ENCODE assay signal across 8 mouse cellular contexts in the genomic region with DNA sequence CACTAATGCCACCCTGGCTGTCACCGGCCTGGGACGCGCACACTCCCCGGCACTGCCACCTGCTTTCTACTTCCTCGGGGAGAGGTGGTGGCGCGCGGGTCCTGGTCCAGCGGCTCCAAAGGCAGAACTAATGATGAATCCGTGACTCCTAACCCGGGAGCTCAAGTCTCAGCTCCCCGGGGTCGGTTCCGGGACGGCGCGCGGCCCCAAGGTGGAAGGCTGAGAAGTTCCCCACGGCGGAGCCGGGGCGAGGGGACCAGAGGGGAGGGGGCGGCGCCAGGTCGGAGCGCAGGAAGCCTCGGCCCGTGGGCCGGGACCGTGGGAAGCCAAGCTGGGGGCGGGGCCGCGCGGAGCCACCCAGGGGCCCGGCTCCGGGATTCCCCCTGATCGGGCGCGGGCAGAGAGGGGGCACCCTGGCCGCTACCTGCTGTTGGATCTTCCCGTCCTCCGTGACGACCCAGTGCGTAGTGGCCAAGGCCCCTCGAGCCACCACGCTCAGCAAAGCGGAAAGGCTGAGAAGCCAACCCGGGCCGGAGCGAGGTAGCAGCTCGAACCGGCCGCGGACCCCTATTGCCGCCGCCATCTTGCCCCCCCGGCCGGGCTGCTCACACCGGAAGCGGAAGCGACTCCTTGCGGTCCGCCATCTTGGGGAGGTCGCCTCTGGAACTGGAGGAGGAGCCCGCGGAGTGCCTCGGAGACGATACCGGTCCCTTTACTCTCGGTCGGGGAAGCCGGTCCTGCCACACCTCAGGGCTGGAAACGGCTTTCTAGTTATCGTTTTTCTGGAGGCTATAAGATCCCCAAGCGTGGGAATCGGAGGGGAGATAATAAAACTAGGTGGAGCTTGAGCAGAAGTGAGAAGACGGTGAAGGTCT. TPM values are rescaled to one million over a fixed set of nuclear protein-coding genes. Genes with fewer than 3 reads are reported as not detected.
DNase-seq lines count a peak whose midpoint lies in the region; ATAC-seq lines count a peak whose summit lies in the region.

TSS of gene Ttc17 (minus strand) at position 607 of the 875 bp plus-strand sequence.

- peak within 1 kb of the TSS; percentile 86 for H3K4me3 ChIP-seq in hindbrain, embryonic 15.5 days

- peaks cover 6% of the 10 kb centered on the region for H3K36me3 ChIP-seq in hindbrain, embryonic 15.5 days

- H3K9me3 ChIP-seq in hindbrain, embryonic 15.5 days, result no peaks in the 10 kb centered on the region

- peaks cover 45% of the 10 kb centered on the region for H3K4me1 ChIP-seq in hindbrain, embryonic 15.5 days (replicated peaks)

- peak; percentile 95 for ATAC-seq in hindbrain, embryonic 15.5 days (ENCODE audit: low FRiP score, low read depth)

- WGBS in hindbrain, embryonic 15.5 days, result under 1% methylated on average over 74 of the region's 77 CpGs

- peak; percentile 90 for DNase-seq in T-cell, adult 2 months (ENCODE audit: low spot score)
- peak; percentile 87 to 92 for DNase-seq in cerebellum, postnatal 36 days
- peak; percentile 84 to 85 for DNase-seq in frontal cortex, postnatal 36 days (ENCODE audit: low spot score in 2 of 2)
- peak; percentile 60 for DNase-seq in left cerebral cortex, adult 11 months (ENCODE audit: low spot score)
- DNase-seq in lung, postnatal 4 days, result peak; percentile 93
- peak; percentile 84 for DNase-seq in retina, postnatal 7 days (ENCODE audit: low read depth, low spot score)
- DNase-seq in urinary bladder, adult 2 months (ENCODE audit: low spot score), result peak; percentile 81

- H3K9ac ChIP-seq in hindbrain, embryonic 15.5 days, result peak within 1 kb of the TSS; percentile 87

- H3K4me2 ChIP-seq in hindbrain, embryonic 15.5 days, result peak within 1 kb of the TSS; percentile 71

- no peaks in the 10 kb centered on the region for H3K27me3 ChIP-seq in hindbrain, embryonic 15.5 days

- H3K27ac ChIP-seq in hindbrain, embryonic 15.5 days (replicated peaks), result peak within 1 kb of the TSS; percentile 94

RNA-seq across cellular contexts. Expression of gene Ttc17, which starts in this region (rescaled TPM):
- 24.5 and 26.0 TPM in 2 replicates for polyA plus RNA-seq in hindbrain, embryonic 15.5 days (2015; fragmentation: Nextera tagmentation; extraction: Ambion mirVana)
- polyA plus RNA-seq in urinary bladder, adult 2 months (2012; rRNA removed), result 17.8 and 20.3 TPM in 2 replicates

Comparison
In these comparisons a context has a peak if more than half of its experiments do, and no peak if none do; other contexts are left out.
1. Peak in every context shown above with its lines: DNase-seq, ATAC-seq, H3K4me3 ChIP-seq and H3K27ac ChIP-seq.